Mouse (Mus musculus) embryonic facial prominence, embryonic 13.5 days (tissue): Measurements from ENCODE around the gene Dnajc28. TPM values are rescaled to one million over a fixed set of nuclear protein-coding genes. Genes with fewer than 3 reads are reported as not detected.
A peak's percentile ranks its signal among the peaks of the same experiment; 100 is the strongest.

ENCODE experiments used
- ATAC-seq: fragments of 200-750 bp; cut with Nextera tagmentation; 2 replicates; pipeline ENCODE4 v1.8.0; 2017; ENCODE audit warnings: low read depth; ENCODE audit not compliant: insufficient number of reproducible peaks, insufficient read depth, low FRiP score, low TSS enrichment
- H3K27ac ChIP-seq: fragments of 300-500 bp; sonication (generic); 2 replicates; pipeline ENCODE4 v1.5.1; 2015; ENCODE audit warnings: moderate library complexity, mild to moderate bottlenecking, inconsistent platforms
- H3K27me3 ChIP-seq: fragments of 300-500 bp; sonication (generic); 2 replicates; pipeline ENCODE4 v1.6.1; 2015; ENCODE audit warnings: mild to moderate bottlenecking, inconsistent platforms
- H3K36me3 ChIP-seq: fragments of 300-500 bp; sonication (generic); 2 replicates; pipeline ENCODE4 v1.6.1; 2015; ENCODE audit warnings: mild to moderate bottlenecking, inconsistent platforms
- H3K4me1 ChIP-seq: fragments of 300-500 bp; sonication (generic); 2 replicates; pipeline ENCODE4 v1.6.1; 2015; ENCODE audit warnings: inconsistent platforms
- H3K4me2 ChIP-seq: fragments of 300-500 bp; sonication (generic); 2 replicates; pipeline ENCODE4 v1.6.1; 2015; ENCODE audit warnings: moderate library complexity, mild to moderate bottlenecking, inconsistent platforms
- H3K4me3 ChIP-seq: fragments of 300-500 bp; sonication (generic); 2 replicates; pipeline ENCODE4 v1.5.1; 2015; ENCODE audit warnings: mild to moderate bottlenecking, inconsistent platforms
- H3K9ac ChIP-seq: fragments of 300-500 bp; sonication (generic); 2 replicates; pipeline ENCODE4 v1.6.1; 2015; ENCODE audit warnings: mild to moderate bottlenecking, inconsistent platforms
- H3K9me3 ChIP-seq: fragments of 300-500 bp; sonication (generic); 2 replicates; pipeline ENCODE4 v1.6.1; 2016; ENCODE audit warnings: inconsistent platforms
- WGBS: fragments of 180-500 bp; shearing (Covaris S2); methylation state at CpG from one replicate; pipeline ENCODE4 v1.1.7; 2015; ENCODE audit warnings: mixed read lengths; 5-methylcytosine and 5-hydroxymethylcytosine counted together
- polyA plus RNA-seq: library from polyadenylated mRNA; unstranded; fragments of >200 nt; fragmentation: Nextera tagmentation; extraction: Ambion mirVana; gene quantifications from 2 replicates; pipeline ENCODE4 v1.2.1, GENCODE M21; 2015

The Dnajc28 gene
- polyA plus RNA-seq, 1 experiment from 2014 or later = 3.5 TPM

DNA sequence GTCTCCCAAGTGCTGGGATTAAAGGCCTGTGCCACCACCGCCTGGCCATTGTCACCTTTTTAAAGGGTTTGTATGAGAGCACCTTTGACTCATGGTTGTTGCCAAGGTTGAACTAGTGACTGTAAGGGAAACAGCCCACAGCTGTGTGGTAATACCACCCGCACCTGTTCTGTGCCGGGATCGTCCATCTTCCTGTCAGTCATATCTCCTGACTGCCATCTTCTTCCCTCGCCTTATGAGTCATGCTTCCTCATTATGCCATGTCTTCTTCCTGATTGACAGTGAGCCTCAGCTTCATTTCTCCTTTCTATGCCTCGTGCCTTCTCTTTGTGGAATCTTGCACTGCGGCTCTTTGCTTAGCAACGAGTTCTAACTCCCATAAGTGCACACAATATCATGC lies 11.9 kb downstream of the Dnajc28 start:
- no peaks in the 10 kb centered on the region for H3K9me3 ChIP-seq
- H3K4me1 ChIP-seq = no peaks in the 10 kb centered on the region
- no peaks in the 10 kb centered on the region for H3K27me3 ChIP-seq
- no peak for ATAC-seq
- H3K4me2 ChIP-seq = no peak overlapping the region
- no peaks in the 10 kb centered on the region for H3K36me3 ChIP-seq
- no peak overlapping the region for H3K4me3 ChIP-seq
- H3K9ac ChIP-seq = no peak overlapping the region
- H3K27ac ChIP-seq = no peak overlapping the region
- WGBS = 85% methylated on average over 8 of the region's 8 CpGs

DNA sequence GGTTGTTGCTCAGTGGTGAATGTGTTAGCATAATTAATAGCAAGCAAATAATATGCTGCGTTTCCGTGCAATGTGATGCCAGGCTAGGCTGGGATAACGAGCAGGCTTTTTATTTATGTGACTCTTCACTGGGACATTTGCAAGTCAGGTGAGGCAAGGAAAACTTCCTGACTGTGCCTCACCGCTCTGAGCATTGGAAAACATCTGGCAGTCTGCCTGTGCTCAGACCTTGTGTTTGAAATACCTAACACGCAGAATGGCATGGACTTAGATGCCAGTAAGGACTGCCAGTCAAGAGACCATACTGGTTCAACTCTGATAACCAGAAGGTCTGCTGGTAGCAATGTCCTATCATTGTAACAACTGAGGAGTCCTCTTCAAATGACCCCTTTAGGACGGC lies 13.7 kb downstream of the Dnajc28 start:
- Histone ChIP-seq H3K4me1 (no peaks in the 10 kb centered on the region), H3K9me3 (no peaks in the 10 kb centered on the region)
- ATAC-seq = no peak

DNA sequence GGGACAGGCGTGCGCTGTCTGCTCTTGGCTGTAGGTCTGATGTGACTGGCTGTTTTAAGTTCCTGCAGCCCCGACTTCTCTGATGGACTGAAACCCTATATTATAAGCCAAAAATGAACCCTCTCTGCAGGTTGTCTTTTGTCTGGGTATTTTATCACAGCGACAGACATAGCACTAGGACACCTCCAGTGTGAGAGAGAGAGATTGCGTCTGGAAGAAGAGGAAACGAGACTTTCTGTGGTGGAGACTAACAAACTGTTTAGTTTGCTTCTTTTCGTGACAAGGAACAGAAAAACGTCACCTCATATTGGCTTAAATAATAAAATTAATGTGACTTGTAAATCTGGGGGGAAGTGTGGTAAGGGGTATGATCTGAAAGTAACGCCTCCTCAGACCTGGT lies 17.1 kb downstream of the Dnajc28 start:
- Histone ChIP-seq H3K27me3 (peaks cover 7% of the 10 kb centered on the region; the same call in 1 of the 2 replicates), H3K4me3 (no peak overlapping the region), H3K9me3 (no peaks in the 10 kb centered on the region), H3K27ac (no peak overlapping the region), H3K9ac (no peak overlapping the region), H3K36me3 (no peaks in the 10 kb centered on the region), H3K4me2 (no peak overlapping the region), H3K4me1 (peaks cover 1% of the 10 kb centered on the region)
- WGBS = 69% methylated on average over 9 of the region's 9 CpGs
- ATAC-seq = no peak

More for the DNA sequence above, 13.7 kb downstream of the Dnajc28 start:
- Histone ChIP-seq H3K27me3 (no peaks in the 10 kb centered on the region), H3K9ac (no peak overlapping the region), H3K36me3 (no peaks in the 10 kb centered on the region), H3K4me3 (no peak overlapping the region), H3K4me2 (no peak overlapping the region), H3K27ac (no peak overlapping the region)
- 84% methylated on average over 6 of the region's 6 CpGs for WGBS

DNA sequence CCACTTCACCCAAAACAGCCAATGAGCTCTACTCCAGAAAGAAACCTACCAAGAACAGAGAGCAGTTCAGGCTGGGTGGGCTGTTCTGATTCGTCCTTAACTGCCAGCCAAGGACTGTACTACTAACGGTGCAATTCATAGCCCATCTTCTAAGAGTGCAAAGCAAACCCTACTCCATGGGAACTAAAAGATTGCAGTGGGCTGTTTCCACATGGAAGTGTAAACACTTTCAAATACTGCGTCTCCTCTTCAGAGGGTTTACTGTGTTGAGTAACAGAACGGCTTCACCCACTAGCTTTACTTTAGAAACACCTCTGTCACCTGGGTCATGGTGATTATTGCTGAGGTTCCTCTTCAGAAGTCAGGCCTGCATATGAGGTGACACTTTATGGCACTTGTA lies 17.7 kb downstream of the Dnajc28 start:
- peaks cover 7% of the 10 kb centered on the region; the same call in 1 of the 2 replicates for H3K27me3 ChIP-seq
- WGBS = 81% methylated on average over 4 of the region's 4 CpGs
- no peaks in the 10 kb centered on the region for H3K36me3 ChIP-seq
- no peak overlapping the region for H3K4me3 ChIP-seq
- no peak overlapping the region for H3K27ac ChIP-seq
- no peaks in the 10 kb centered on the region for H3K9me3 ChIP-seq
- ATAC-seq = no peak
- H3K4me1 ChIP-seq = peaks cover 6% of the 10 kb centered on the region
- no peak overlapping the region for H3K9ac ChIP-seq
- no peak overlapping the region for H3K4me2 ChIP-seq

DNA sequence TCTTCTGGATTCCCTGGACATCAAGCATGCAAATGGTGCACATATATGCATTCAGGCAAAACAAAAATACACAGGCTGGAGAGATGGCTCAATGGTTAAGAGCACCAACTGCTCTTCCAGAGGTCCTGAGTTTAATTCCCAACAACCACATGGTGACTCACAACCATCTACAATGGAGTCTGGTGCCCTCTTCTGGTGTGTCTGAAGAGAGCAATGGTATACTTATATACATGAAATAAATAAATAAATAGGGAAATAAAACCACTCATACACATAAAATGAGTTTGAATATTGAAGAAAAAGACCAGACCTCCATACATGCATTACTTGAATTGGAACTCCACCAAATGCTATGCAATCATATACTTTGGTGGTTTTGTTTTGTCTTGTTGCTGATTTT lies 19.6 kb downstream of the Dnajc28 start:
- H3K36me3 ChIP-seq = no peaks in the 10 kb centered on the region
- peaks cover 7% of the 10 kb centered on the region; the same call in 1 of the 2 replicates for H3K27me3 ChIP-seq
- H3K4me2 ChIP-seq = no peak overlapping the region
- peaks cover 13% of the 10 kb centered on the region for H3K4me1 ChIP-seq
- no peak overlapping the region for H3K27ac ChIP-seq
- H3K9me3 ChIP-seq = no peaks in the 10 kb centered on the region
- H3K4me3 ChIP-seq = no peak overlapping the region
- no peak overlapping the region for H3K9ac ChIP-seq
- ATAC-seq = no peak

DNA sequence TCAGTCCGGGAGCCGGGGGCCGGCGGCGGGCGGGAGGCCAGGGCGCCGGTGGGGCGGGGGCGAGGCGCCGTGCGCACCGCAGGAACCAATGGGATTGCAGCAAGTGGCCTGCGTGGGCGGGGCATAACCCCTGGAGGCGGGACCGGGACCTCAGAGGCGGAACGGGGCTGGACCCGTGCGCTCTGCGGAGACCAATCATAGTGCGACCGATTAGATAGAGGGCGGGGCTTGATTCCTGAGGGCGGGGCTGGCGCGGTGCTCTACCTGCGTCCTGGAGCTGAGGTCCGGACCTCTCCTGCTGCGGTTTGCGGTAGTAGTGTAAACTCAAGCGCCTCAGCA lies 21.2 kb downstream of the Dnajc28 start, which contains the start of gene Tmem50b:
TSS of gene Tmem50b (minus strand) at position 129 of the 339 bp plus-strand sequence.
- Histone ChIP-seq H3K9ac (peak within 1 kb of the TSS; percentile 78), H3K4me3 (peak within 1 kb of the TSS; percentile 81), H3K36me3 (no peaks in the 10 kb centered on the region), H3K4me1 (peaks cover 24% of the 10 kb centered on the region), H3K27ac (no peak within 1 kb of the TSS), H3K9me3 (no peaks in the 10 kb centered on the region), H3K4me2 (peak within 1 kb of the TSS; percentile 85), H3K27me3 (peaks cover 7% of the 10 kb centered on the region; the same call in 1 of the 2 replicates)
- under 1% methylated on average over 33 of the region's 34 CpGs for WGBS
- peak; percentile 97 for ATAC-seq

DNA sequence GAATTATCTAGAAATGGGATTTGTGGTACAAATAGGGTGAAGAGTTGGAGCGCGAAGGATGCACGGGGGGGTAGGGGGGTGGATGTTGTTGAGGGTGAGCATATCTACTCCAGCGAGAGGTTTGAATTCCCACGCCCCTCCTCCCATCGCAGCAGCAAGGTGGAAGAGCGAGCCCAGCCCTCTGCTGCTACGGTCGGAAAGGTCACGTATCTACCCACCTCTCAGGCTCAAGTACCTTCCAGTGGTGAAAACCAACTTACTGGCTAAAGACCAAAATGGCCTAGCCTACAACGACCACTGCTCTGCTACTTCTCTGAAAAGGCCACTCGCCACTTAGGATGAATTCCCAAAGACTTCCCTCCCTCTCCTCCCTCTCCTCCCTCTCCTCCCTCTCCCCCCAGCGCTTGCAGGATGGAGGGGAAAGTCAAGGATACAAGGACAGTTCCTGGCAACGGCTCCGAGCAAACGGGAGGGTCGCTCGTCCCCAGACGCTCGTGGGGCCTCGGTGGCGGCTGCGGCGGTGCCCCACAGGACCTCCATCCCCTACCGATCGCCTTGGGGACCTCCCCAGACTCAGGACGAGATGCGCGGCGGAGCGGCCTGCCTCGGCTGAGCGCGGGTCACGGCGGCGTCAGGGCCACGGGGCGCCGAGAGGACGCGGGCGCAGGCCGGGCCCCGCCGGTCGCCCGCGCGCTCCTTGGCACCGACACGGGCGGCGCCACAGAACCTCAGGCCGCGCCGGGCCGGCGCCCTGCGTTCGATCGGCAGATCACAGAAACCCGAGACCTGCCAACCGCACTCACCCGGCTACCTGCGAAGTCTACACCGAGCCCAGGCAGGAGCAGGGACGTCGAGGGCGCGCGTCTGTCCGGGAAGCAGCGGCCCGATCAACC lies 21.8 kb downstream of the Dnajc28 start:
- ATAC-seq = no peak; the same call in none of the 2 replicates
- under 1% methylated on average over 75 of the region's 75 CpGs for WGBS
- H3K4me2 ChIP-seq = peak overlapping the region; percentile 85
- H3K4me1 ChIP-seq = peaks cover 24% of the 10 kb centered on the region
- peak overlapping the region; percentile 78 for H3K9ac ChIP-seq
- H3K4me3 ChIP-seq = peak overlapping the region; percentile 81
- peaks cover 7% of the 10 kb centered on the region; the same call in 1 of the 2 replicates for H3K27me3 ChIP-seq
- no peak overlapping the region for H3K27ac ChIP-seq
- H3K36me3 ChIP-seq = no peaks in the 10 kb centered on the region
- no peaks in the 10 kb centered on the region for H3K9me3 ChIP-seq

DNA sequence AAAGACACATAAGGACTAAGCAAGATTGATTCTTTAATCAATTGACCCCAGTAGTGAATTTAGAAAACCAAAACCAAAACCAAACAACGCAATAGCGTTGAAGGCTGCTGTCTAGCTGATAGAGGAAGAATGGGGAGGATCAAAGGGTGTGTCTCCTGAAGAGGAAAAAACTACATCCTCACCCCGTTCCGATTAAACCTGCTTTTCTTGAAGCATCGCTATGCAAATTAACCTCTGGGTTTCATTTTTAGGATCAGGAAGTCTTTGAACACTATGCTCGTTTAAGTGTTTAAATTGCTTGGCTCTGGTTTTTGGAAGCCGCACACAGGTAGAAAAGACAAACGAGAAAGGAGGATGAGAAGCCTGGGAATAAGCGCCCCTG lies 22.4 kb downstream of the Dnajc28 start:
- Histone ChIP-seq H3K9me3 (no peaks in the 10 kb centered on the region), H3K4me3 (peak overlapping the region; percentile 81), H3K27ac (no peak overlapping the region), H3K9ac (peak overlapping the region; percentile 78), H3K27me3 (peaks cover 7% of the 10 kb centered on the region; the same call in 1 of the 2 replicates), H3K4me2 (peak overlapping the region; percentile 85), H3K36me3 (no peaks in the 10 kb centered on the region), H3K4me1 (peaks cover 24% of the 10 kb centered on the region)
- ATAC-seq = no peak
- 16% methylated on average over 9 of the region's 9 CpGs for WGBS

DNA sequence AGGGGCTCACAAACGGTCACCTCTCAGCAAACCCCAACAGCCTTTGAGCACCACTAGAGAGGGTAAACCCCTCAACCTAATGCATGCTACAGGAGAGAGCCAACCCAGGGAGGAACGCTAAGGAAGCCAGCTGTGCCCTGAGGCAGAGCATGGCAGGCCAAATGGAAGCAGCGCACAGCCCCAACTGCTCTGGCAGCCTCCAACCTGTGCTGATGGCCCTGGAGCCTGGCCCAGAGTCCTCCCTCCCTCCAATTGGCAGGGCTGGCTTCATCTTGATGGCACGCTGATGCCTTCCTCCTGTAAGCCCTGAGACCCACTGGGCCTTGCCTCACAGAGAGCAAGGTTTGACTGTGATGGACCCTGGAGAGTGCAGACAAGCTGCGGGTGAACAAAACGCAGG lies 23.8 kb downstream of the Dnajc28 start:
- H3K4me3 ChIP-seq = no peak overlapping the region
- 66% methylated on average over 6 of the region's 6 CpGs for WGBS
- no peak for ATAC-seq

DNA sequence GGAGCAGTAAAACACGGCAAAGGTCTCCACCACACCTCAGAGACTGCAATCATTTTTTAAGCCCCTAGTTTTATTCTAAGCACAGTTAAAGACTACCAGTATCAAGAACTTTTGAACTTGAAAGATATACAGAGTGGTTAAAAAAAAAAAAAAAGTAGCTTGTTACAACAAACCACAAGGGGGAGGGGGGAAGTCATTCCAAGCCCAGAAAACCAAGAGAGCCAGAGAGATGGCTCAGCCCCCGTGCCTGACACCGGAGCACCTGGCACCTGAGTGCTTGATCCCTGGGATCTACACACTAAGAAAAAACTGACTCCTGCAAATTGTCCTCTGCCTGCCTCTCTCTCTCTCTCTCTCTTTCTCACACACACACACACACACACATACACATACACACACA lies 25.6 kb downstream of the Dnajc28 start:
- H3K27me3 ChIP-seq = no peaks in the 10 kb centered on the region
- no peak overlapping the region for H3K4me2 ChIP-seq
- H3K9ac ChIP-seq = no peak overlapping the region
- no peaks in the 10 kb centered on the region for H3K9me3 ChIP-seq
- no peak overlapping the region for H3K27ac ChIP-seq
- H3K4me3 ChIP-seq = no peak overlapping the region
- 44% methylated on average over 3 of the region's 3 CpGs for WGBS
- H3K4me1 ChIP-seq = peaks cover 24% of the 10 kb centered on the region
- no peak for ATAC-seq
- H3K36me3 ChIP-seq = no peaks in the 10 kb centered on the region

More for the DNA sequence above, 23.8 kb downstream of the Dnajc28 start:
- H3K36me3 ChIP-seq = no peaks in the 10 kb centered on the region
- no peak overlapping the region for H3K4me2 ChIP-seq
- peaks cover 7% of the 10 kb centered on the region; the same call in 1 of the 2 replicates for H3K27me3 ChIP-seq
- H3K9me3 ChIP-seq = no peaks in the 10 kb centered on the region
- H3K4me1 ChIP-seq = peaks cover 24% of the 10 kb centered on the region
- no peak overlapping the region for H3K9ac ChIP-seq
- no peak overlapping the region for H3K27ac ChIP-seq

DNA sequence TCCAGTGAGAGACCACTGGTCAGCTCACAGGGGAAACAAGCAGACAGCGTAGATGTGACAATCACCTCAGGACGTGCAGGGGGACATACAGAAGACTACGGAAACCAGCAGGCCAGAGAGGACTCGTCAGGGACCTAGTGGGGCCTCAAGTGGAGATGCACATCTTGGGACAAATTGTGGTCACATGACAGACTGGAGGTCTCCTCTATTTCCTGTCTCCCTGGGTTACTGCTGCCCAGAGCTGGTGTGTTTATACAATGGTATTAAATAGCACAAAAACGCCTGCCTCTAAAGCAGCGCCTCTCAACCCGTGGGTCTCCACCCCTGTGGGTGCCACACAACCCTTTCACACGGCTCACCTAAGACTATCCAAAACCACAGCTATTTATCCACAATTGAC lies 26.7 kb downstream of the Dnajc28 start:
- Histone ChIP-seq H3K4me1 (peaks cover 24% of the 10 kb centered on the region), H3K9ac (no peak overlapping the region), H3K9me3 (no peaks in the 10 kb centered on the region), H3K27me3 (no peaks in the 10 kb centered on the region), H3K36me3 (no peaks in the 10 kb centered on the region), H3K4me2 (no peak overlapping the region), H3K4me3 (no peak overlapping the region), H3K27ac (no peak overlapping the region)
- ATAC-seq = no peak
- 69% methylated on average over 8 of the region's 8 CpGs for whole genome bisulfite sequencing

DNA sequence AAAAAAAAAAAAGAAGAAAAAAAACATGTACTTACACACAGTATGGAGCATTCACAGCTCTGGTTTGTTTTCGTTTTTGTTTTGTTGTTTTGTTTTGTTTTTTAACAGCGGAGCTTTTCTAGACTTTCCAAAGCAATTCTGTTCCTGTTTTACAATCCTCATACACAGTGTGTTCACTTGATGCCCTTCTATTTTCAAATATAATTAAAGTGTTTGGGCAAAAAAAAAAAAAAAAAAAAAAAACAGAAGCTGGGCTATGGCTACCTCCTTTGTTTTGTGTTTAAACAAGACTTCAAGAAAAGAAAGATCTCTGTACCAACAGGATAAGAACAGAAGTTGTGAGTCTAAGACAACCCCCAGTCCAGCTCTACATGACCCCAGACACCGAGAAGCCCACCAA lies 30.1 kb downstream of the Dnajc28 start:
- 90% methylated on average over 3 of the region's 3 CpGs for WGBS
- Histone ChIP-seq H3K4me3 (no peak overlapping the region), H3K9me3 (no peaks in the 10 kb centered on the region), H3K27me3 (no peaks in the 10 kb centered on the region), H3K9ac (no peak overlapping the region), H3K36me3 (peaks cover 18% of the 10 kb centered on the region), H3K4me2 (no peak overlapping the region), H3K27ac (no peak overlapping the region), H3K4me1 (peaks cover 6% of the 10 kb centered on the region)
- no peak for ATAC-seq
